Mouse (Mus musculus): ENCODE data around the gene Ezr. TPM values are rescaled to one million over a fixed set of nuclear protein-coding genes. Genes with fewer than 3 reads are reported as not detected.

The Ezr gene
- polyA plus RNA-seq, 1 experiment from 2014 or later: 55.0 TPM

DNA sequence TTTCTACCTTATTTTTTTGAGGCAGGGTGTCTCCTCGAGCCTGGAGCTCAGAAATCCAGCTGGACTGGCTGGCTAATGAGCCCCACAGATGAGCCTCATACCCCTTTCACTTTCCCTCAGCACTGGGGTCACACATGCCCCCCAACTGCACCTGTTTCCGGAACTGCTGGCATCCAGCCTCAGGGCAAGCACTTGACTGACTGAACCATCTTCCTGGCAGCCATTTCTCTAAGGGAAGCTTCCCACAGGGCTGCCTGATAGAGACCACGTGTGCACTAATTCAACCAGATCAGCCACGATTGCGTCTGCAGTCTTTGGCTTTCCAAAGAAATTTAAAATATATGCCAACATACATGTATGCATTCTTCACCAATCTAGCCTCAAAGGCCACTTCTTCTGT, 37.1 kb downstream of the Ezr start:
- H3K27ac ChIP-seq (replicated peaks): no peak overlapping the region
- peaks cover 68% of the 10 kb centered on the region for H3K4me1 ChIP-seq
- no peaks in the 10 kb centered on the region for H3K27me3 ChIP-seq (replicated peaks; ENCODE audit: low read depth, poor library complexity, severe bottlenecking)
- no peak overlapping the region for H3K4me3 ChIP-seq
- 79% methylated on average over 5 of the region's 5 CpGs for WGBS
- DNase-seq (ENCODE audit: low spot score): no peak
- no peaks in the 10 kb centered on the region for H3K9me3 ChIP-seq
- peaks cover 60% of the 10 kb centered on the region for H3K36me3 ChIP-seq (replicated peaks)

- H3K4me1 ChIP-seq: peaks cover 72% of the 10 kb centered on the region
- no peaks in the 10 kb centered on the region for H3K27me3 ChIP-seq (replicated peaks; ENCODE audit: low read depth, poor library complexity, severe bottlenecking)
- WGBS: 86% methylated on average over 14 of the region's 14 CpGs
- H3K36me3 ChIP-seq (replicated peaks): peaks cover 63% of the 10 kb centered on the region
- no peak for DNase-seq (ENCODE audit: low spot score)
- peak overlapping the region; percentile 52 for H3K27ac ChIP-seq (replicated peaks)
- no peak overlapping the region for H3K4me3 ChIP-seq
- no peaks in the 10 kb centered on the region for H3K9me3 ChIP-seq
Observed at GRCm38 (mm10) chr17:6744871-6745270, 37.7 kb downstream of the Ezr start.

- Histone ChIP-seq H3K36me3 (replicated peaks) (peaks cover 65% of the 10 kb centered on the region), H3K27ac (replicated peaks) (peak overlapping the region; percentile 52), H3K27me3 (replicated peaks; ENCODE audit: low read depth, poor library complexity, severe bottlenecking) (no peaks in the 10 kb centered on the region), H3K4me1 (peaks cover 72% of the 10 kb centered on the region), H3K4me3 (no peak overlapping the region), H3K9me3 (no peaks in the 10 kb centered on the region)
- DNase-seq (ENCODE audit: low spot score): no peak
- 53% methylated on average over 9 of the region's 9 CpGs for WGBS
Observed at GRCm38 (mm10) chr17:6744366-6744765, 38.2 kb downstream of the Ezr start.

- 81% methylated on average over 11 of the region's 11 CpGs for WGBS
- Histone ChIP-seq H3K4me3 (no peak overlapping the region), H3K36me3 (replicated peaks) (peaks cover 66% of the 10 kb centered on the region), H3K9me3 (no peaks in the 10 kb centered on the region), H3K27ac (replicated peaks) (no peak overlapping the region), H3K27me3 (replicated peaks; ENCODE audit: low read depth, poor library complexity, severe bottlenecking) (no peaks in the 10 kb centered on the region), H3K4me1 (peaks cover 72% of the 10 kb centered on the region)
- DNase-seq (ENCODE audit: low spot score): no peak
Observed at GRCm38 (mm10) chr17:6743787-6744239, 38.8 kb downstream of the Ezr start.

DNA sequence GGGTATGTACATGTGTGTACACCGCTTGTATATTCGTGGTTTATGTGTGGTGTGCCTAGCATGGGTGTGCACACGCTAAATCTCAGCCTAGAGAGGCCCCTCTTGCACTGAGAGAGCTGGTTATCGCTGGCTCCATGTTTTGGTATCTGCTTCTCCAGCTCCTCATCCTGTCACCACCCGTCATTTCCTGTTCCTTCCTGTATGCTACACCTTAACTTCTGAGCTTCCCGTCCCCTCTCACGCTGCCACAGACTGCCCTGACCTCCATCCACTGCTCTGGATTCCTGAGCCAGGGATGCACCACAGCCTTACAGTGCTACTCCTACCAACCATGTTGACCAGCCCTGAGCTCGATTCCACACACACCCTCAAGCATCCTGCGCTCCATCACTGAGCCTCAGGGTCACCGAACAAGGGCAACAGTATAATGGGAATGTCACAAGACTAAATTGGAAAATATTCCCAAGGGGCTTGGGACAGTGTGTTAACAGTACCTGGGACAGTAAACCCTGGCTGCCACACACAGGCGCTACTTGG, 39.5 kb downstream of the Ezr start:
- Histone ChIP-seq H3K4me3 (no peak overlapping the region), H3K36me3 (replicated peaks) (peaks cover 63% of the 10 kb centered on the region), H3K4me1 (peaks cover 73% of the 10 kb centered on the region), H3K27ac (replicated peaks) (peak overlapping the region; percentile 52; the same call in 1 of the 2 replicates), H3K9me3 (no peaks in the 10 kb centered on the region), H3K27me3 (replicated peaks; ENCODE audit: low read depth, poor library complexity, severe bottlenecking) (no peaks in the 10 kb centered on the region)
- WGBS: 85% methylated on average over 11 of the region's 11 CpGs
- no peak for DNase-seq (ENCODE audit: low spot score)

DNA sequence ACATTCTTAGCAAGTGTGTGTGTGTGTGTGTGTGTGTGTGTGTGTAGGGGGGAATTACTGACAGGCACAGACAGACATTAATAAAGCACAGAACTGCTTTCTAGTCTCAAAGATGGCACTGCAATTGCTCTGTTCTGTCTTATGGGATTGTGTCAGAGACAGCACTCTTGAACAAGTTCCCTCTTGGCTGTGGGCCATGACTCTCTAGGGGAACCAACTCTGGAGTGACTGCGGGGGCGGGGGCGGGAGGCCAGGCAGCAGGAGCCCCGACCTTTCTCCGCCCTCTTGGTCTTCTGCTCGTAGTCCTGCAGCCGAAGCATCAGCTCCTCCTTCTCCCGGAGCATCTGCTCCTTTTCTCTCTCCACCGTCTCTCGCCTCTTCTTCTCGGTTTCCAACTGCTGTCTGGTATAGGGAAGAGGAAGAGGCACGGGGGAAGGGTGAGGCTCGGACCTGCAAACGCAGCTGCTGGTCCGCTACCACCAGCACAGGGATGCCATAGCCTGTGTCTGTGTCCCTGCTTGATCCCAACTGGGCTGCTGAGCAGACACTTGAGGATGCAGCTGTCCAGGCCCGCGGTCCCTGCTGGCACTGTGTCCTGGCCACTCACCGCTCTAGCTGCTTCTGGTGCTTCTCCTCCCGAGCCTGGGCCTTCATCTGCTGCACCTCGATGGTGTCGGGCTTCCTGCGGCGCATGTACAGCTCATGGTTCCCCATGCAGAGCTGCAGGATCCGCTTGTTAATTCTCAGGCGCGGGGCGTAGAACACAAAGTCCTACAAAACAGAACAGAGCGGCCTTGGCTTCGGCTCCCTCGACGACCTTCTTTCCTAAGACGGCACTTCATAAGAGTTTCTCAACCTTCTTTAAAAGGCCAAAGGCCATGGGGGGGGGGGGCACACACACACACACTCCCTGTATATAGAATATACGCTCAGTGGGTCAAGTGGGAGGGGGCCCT, 40.2 kb downstream of the Ezr start:
- Histone ChIP-seq H3K27me3 (replicated peaks; ENCODE audit: low read depth, poor library complexity, severe bottlenecking) (no peaks in the 10 kb centered on the region), H3K9me3 (no peaks in the 10 kb centered on the region), H3K36me3 (replicated peaks) (peaks cover 60% of the 10 kb centered on the region), H3K4me1 (peaks cover 73% of the 10 kb centered on the region), H3K27ac (replicated peaks) (peak overlapping the region; percentile 52), H3K4me3 (no peak overlapping the region)
- peak; percentile 12 for DNase-seq (ENCODE audit: low spot score)
- 80% methylated on average over 33 of the region's 33 CpGs for WGBS

DNA sequence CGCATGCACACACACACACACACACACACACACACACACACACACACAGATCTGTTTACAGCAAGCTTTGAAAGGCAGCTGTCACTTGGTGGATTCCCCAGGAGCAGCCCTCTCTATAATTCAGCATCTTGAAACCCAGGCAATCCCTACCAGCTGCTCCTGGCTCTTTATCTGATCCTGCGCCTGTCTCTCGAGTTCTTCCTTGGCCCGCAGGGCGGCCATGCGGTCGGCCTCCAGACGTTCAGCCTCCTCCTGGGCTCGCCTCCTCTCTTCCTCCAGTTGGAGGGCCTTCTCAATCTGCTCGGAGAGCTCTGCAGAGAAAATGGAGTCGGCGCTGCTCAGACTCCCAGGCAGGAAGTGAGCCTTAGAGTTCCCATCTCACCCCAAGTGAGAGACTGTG, 41.3 kb downstream of the Ezr start:
- Histone ChIP-seq H3K27ac (replicated peaks) (peak overlapping the region; percentile 12; the same call in 1 of the 2 replicates), H3K4me3 (no peak overlapping the region), H3K4me1 (peaks cover 74% of the 10 kb centered on the region), H3K36me3 (replicated peaks) (peaks cover 53% of the 10 kb centered on the region), H3K9me3 (no peaks in the 10 kb centered on the region), H3K27me3 (replicated peaks; ENCODE audit: low read depth, poor library complexity, severe bottlenecking) (no peaks in the 10 kb centered on the region)
- DNase-seq (ENCODE audit: low spot score): no peak
- 82% methylated on average over 12 of the region's 12 CpGs for WGBS

GRCm38 (mm10) chr17:6740331-6741170, 42.0 kb downstream of the Ezr start:
- Histone ChIP-seq H3K4me1 (peaks cover 71% of the 10 kb centered on the region), H3K36me3 (replicated peaks) (peaks cover 53% of the 10 kb centered on the region), H3K27me3 (replicated peaks; ENCODE audit: low read depth, poor library complexity, severe bottlenecking) (no peaks in the 10 kb centered on the region), H3K27ac (replicated peaks) (peak overlapping the region; percentile 36; the same call in 1 of the 2 replicates), H3K9me3 (no peaks in the 10 kb centered on the region), H3K4me3 (no peak overlapping the region)
- DNase-seq (ENCODE audit: low spot score): no peak
- 78% methylated on average over 19 of the region's 19 CpGs for WGBS

- 88% methylated on average over 15 of the region's 15 CpGs for WGBS
- Histone ChIP-seq H3K27me3 (replicated peaks; ENCODE audit: low read depth, poor library complexity, severe bottlenecking) (no peaks in the 10 kb centered on the region), H3K4me3 (no peak overlapping the region), H3K36me3 (replicated peaks) (peaks cover 46% of the 10 kb centered on the region), H3K4me1 (peaks cover 66% of the 10 kb centered on the region), H3K27ac (replicated peaks) (no peak overlapping the region), H3K9me3 (no peaks in the 10 kb centered on the region)
- DNase-seq (ENCODE audit: low spot score): no peak
Observed at GRCm38 (mm10) chr17:6739756-6740155, 42.8 kb downstream of the Ezr start.

DNA sequence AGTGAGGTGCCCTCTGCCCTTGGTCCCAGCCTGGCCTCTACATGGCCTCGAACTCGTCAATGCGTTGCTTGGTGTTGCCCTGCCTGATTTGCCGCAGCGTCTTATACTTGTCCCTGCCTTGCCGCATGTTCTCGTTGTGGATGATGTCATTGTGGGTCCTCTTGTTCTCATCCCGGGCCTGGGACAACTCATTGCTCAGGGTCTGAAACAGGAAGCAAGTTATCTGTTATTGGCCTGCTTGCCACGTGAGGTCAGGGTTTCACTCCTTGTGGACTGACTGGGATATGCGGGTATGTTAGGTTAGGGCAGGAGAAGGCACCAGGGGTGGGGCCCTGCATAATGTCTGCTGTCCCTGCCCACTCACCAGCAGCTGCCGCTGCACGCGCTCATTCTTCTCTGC, 43.3 kb downstream of the Ezr start:
- 91% methylated on average over 13 of the region's 13 CpGs for WGBS
- DNase-seq (ENCODE audit: low spot score): no peak
- Histone ChIP-seq H3K4me3 (no peak overlapping the region), H3K27me3 (replicated peaks; ENCODE audit: low read depth, poor library complexity, severe bottlenecking) (no peaks in the 10 kb centered on the region), H3K9me3 (no peaks in the 10 kb centered on the region), H3K4me1 (peaks cover 62% of the 10 kb centered on the region), H3K27ac (replicated peaks) (no peak overlapping the region), H3K36me3 (replicated peaks) (peaks cover 46% of the 10 kb centered on the region)

DNA sequence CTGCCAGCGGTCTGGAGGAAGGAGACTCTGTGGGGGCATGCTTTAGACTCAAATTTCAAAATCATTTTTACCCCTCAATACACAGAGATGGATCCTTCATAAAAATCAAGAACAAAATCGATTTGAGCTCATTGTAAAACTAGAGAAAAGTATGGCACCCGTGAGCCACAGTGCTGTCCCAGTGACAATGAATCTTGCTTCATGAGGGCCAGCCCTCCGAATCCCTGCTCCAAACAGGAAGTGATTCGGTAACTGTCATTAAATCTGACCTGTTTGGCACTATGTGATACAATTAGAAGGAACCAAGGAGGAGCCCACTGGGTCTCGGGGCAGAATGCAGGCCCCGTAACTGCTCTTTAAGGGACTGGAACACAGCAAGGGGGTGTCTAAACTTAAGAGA, 43.7 kb downstream of the Ezr start:
- WGBS: 84% methylated on average over 7 of the region's 7 CpGs
- no peaks in the 10 kb centered on the region for H3K9me3 ChIP-seq
- H3K36me3 ChIP-seq (replicated peaks): peaks cover 46% of the 10 kb centered on the region
- no peak for DNase-seq (ENCODE audit: low spot score)
- peaks cover 57% of the 10 kb centered on the region for H3K4me1 ChIP-seq
- H3K4me3 ChIP-seq: no peak overlapping the region
- no peaks in the 10 kb centered on the region for H3K27me3 ChIP-seq (replicated peaks; ENCODE audit: low read depth, poor library complexity, severe bottlenecking)
- H3K27ac ChIP-seq (replicated peaks): no peak overlapping the region

DNA sequence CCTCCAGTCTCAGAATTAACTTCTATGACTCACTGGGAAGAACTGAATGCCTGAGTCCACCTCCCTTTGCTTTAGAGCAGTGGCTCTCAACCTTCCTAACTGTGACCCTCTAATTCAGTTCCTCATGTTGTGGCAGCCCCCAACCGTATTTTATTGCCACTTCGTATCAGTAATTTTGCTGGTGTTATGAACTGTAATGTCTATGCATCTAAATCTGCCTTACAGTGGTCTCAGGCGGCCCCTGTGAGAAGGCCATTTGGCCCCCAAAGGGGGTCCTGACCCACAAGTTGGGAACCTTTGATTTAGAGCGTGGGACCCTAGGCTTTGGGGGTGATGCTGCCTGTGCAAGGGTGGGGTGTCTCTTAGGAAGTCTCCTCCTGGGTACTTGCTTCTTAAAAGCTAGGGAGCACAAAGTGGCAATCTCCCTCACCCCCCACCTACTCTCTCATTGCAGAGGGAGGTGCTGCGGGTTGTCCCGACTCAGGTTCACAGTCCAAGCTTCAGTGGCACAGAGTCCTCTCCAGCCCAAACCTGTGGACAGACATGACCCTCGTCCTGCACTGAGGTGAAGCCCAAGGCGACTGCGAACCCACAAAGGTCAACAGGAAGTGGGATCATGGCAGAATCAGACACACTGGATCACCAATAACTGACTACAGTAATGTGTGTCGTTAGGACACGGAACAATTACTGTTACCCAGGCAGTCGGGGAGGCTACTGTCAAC, 45.1 kb downstream of the Ezr start:
- H3K27me3 ChIP-seq (replicated peaks; ENCODE audit: low read depth, poor library complexity, severe bottlenecking): no peaks in the 10 kb centered on the region
- H3K36me3 ChIP-seq (replicated peaks): peaks cover 41% of the 10 kb centered on the region
- H3K9me3 ChIP-seq: no peaks in the 10 kb centered on the region
- no peak overlapping the region for H3K27ac ChIP-seq (replicated peaks)
- peaks cover 43% of the 10 kb centered on the region for H3K4me1 ChIP-seq
- no peak for DNase-seq (ENCODE audit: low spot score)
- H3K4me3 ChIP-seq: no peak overlapping the region
- WGBS: 76% methylated on average over 12 of the region's 12 CpGs
